Mouse (Mus musculus) myocyte (in vitro differentiated cells): ENCODE data around the gene Ugt1a1. TPM values are rescaled to one million over a fixed set of nuclear protein-coding genes. Genes with fewer than 3 reads are reported as not detected.

Experiments
- H3K27me3 ChIP-seq: one replicate; pipeline ENCODE4 v1.6.1; 2011; ENCODE audit not compliant: control insufficient read depth, insufficient read depth, insufficient read length
- H3K36me3 ChIP-seq: one replicate; pipeline ENCODE4 v1.6.1; 2011; ENCODE audit not compliant: control insufficient read depth, insufficient read depth
- H3K4me2 ChIP-seq: one replicate; pipeline ENCODE4 v1.6.1; 2011; ENCODE audit warnings: low read depth, control low read depth
- H3K4me3 ChIP-seq: one replicate; pipeline ENCODE4 v1.5.1; 2011; ENCODE audit warnings: mild to moderate bottlenecking, control low read depth, moderate library complexity
- H3K79me2 ChIP-seq: one replicate; pipeline ENCODE4 v1.6.1; 2011; ENCODE audit not compliant: control insufficient read depth, insufficient read depth
- H3ac ChIP-seq: one replicate; pipeline ENCODE4 v1.6.1; 2011; ENCODE audit not compliant: control insufficient read depth, insufficient read length
- CEBPB ChIP-seq: IDR thresholded peaks from 2 replicates; pipeline ENCODE4 v1.6.1; 2011; ENCODE audit warnings: mild to moderate bottlenecking, moderate library complexity; ENCODE audit not compliant: poor library complexity, insufficient read depth, severe bottlenecking
- E2F4 ChIP-seq: IDR thresholded peaks from one replicate; pipeline ENCODE4 v1.6.1; 2011; ENCODE audit warnings: mild to moderate bottlenecking, control low read depth, moderate library complexity; ENCODE audit not compliant: insufficient read depth
- MAX ChIP-seq: IDR thresholded peaks from one replicate; pipeline ENCODE4 v1.6.1; 2011; ENCODE audit warnings: low read depth, mild to moderate bottlenecking, control low read depth
- MYOD1 ChIP-seq, 3 experiments: IDR thresholded peaks; one replicate each; pipeline ENCODE4 v1.6.1; 2011; ENCODE audit warnings: control low read depth in 2 of 3, low read depth in 2 of 3, mild to moderate bottlenecking in 2 of 3, moderate library complexity in 1 of 3; ENCODE audit not compliant: insufficient read length in 2 of 3, control insufficient read depth in 1 of 3
- MYOG ChIP-seq, 3 experiments: IDR thresholded peaks; one replicate each; pipeline ENCODE4 v1.6.1; 2011; ENCODE audit warnings: control low read depth in 2 of 3, low read depth in 2 of 3, mild to moderate bottlenecking in 2 of 3; ENCODE audit not compliant: insufficient read length in 2 of 3, control insufficient read depth in 1 of 3, insufficient read depth in 1 of 3
- POLR2A ChIP-seq: IDR thresholded peaks from one replicate; pipeline ENCODE4 v1.6.1; 2011; ENCODE audit warnings: low read depth, mild to moderate bottlenecking, control low read depth, moderate library complexity; ENCODE audit not compliant: insufficient read length
- POLR2AphosphoS2 ChIP-seq: IDR thresholded peaks from one replicate; pipeline ENCODE4 v1.6.1; 2011; ENCODE audit warnings: low read depth, control low read depth; ENCODE audit not compliant: insufficient read length
- REST ChIP-seq: IDR thresholded peaks from one replicate; pipeline ENCODE4 v1.6.1; 2011; ENCODE audit warnings: mild to moderate bottlenecking, control low read depth, moderate library complexity; ENCODE audit not compliant: insufficient read depth, insufficient read length
- SRF ChIP-seq: IDR thresholded peaks from one replicate; pipeline ENCODE4 v1.6.1; 2011; ENCODE audit warnings: low read depth; ENCODE audit not compliant: control insufficient read depth, insufficient read length
- TCF12 ChIP-seq: IDR thresholded peaks from one replicate; pipeline ENCODE4 v1.6.1; 2011; ENCODE audit warnings: mild to moderate bottlenecking, control low read depth; ENCODE audit not compliant: poor library complexity, insufficient read depth, severe bottlenecking
- TCF3 ChIP-seq: IDR thresholded peaks from one replicate; pipeline ENCODE4 v1.6.1; 2011; ENCODE audit warnings: low read depth, control low read depth; ENCODE audit not compliant: insufficient read length
- USF1 ChIP-seq: IDR thresholded peaks from one replicate; pipeline ENCODE4 v1.6.1; 2011; ENCODE audit warnings: low read depth, mild to moderate bottlenecking, control low read depth, moderate library complexity
- polyA plus RNA-seq: library from polyadenylated mRNA; unstranded; fragments of >200 nt; fragmentation: generic; extraction: Trizol; gene quantifications from one replicate; pipeline ENCODE4 v1.2.1, GENCODE M21; 2012; ENCODE audit warnings: missing spikeins

Gene Ugt1a1
- polyA plus RNA-seq, 1 experiment: not detected

DNA sequence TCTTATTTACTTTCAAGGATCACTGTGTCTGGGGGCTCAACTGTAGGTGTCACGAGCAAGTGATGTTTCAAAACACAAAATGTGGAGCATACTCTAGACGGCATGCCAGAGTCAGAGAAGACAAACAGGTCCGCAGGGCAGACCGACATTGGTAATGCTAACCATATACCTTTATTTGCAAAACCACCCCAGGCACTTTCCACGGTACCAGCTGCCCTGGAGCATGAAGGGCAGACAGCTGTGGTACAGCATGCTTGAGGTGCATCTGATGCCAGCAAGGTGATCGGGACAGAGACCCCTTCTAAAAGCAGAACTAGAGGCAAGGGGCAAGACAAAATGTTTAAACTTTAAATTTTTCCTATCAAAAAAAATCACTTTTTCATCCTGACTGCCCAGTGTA, 51.2 kb downstream of the Ugt1a1 start:
- no peaks in the 10 kb centered on the region for H3K79me2 ChIP-seq
- H3K27me3 ChIP-seq: no peaks in the 10 kb centered on the region
- TF ChIP-seq REST (no peak), USF1 (no peak), MYOD1 (IDR thresholded peaks at IDR 0.05; ENCODE audit: control insufficient read depth in 1 of 3, insufficient read length in 2 of 3, low read depth in 2 of 3) (no peak), CEBPB (no peak), E2F4 (no peak), TCF12 (no peak), TCF3 (no peak), POLR2A (no peak), SRF (no peak), POLR2AphosphoS2 (no peak), MAX (no peak), MYOG (IDR thresholded peaks at IDR 0.05; ENCODE audit: control insufficient read depth in 1 of 3, insufficient read depth in 1 of 3, insufficient read length in 2 of 3, low read depth in 2 of 3) (no peak)
- peaks cover 48% of the 10 kb centered on the region for H3K36me3 ChIP-seq
- no peak overlapping the region for H3K4me3 ChIP-seq
- no peak overlapping the region for H3K4me2 ChIP-seq
- H3ac ChIP-seq: no peak overlapping the region

DNA sequence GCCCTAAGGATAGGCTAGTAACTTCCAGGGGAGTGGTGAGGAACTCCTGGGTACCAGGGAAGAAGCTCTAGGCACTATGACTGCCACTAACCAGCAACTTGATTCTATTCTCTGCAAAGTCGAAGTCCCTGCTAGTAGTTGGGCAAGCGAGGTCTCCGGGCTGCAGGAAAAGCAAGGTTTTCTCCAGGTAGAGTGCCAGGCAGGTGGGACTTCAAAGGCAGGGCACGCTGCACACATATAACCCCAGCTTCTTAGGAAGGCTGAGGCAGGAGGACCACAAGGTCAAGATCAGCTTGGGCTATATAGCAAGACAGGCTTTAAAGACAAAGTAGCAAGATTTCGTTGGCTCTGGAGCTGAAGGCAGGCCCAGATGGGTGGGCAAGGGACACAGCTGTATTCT, 52.0 kb downstream of the Ugt1a1 start:
- H3K4me3 ChIP-seq: no peak overlapping the region
- no peaks in the 10 kb centered on the region for H3K79me2 ChIP-seq
- TF ChIP-seq CEBPB: no peak
- TF ChIP-seq USF1: no peak
- H3K27me3 ChIP-seq: no peaks in the 10 kb centered on the region
- H3K4me2 ChIP-seq: no peak overlapping the region
- H3K36me3 ChIP-seq: peaks cover 54% of the 10 kb centered on the region
- H3ac ChIP-seq: no peak overlapping the region

DNA sequence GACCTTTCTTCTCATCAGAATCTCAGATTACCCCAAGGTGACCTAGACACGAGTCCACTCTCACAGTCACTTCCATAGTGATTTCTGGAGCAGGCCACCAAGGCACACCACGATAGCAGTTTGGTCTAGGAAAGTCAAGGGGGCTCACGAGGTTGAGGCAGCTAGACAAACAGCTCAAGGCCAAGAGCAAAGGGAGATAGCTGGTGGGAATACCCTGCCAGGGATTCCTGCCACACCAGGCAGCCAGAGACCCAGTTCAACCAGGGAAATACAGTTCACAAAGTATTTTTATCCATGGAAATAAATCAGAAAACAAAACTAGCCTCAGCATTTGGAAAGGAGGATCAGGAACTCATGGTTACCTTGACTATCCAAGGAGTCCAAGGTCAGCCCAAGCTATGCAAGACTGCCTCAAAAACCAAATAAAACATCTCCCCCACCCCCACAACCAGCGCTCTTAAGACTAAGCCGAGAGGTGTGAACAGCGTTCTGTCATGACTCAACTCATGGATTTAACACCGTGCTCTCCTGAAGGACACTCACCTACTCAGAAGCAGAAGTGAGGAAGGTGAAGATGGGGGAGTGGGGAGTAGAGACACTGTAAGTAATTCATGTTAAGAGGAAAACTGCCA, 52.6 kb downstream of the Ugt1a1 start:
- no peak overlapping the region for H3K4me3 ChIP-seq
- H3K27me3 ChIP-seq: no peaks in the 10 kb centered on the region
- H3K79me2 ChIP-seq: no peaks in the 10 kb centered on the region
- H3K36me3 ChIP-seq: peaks cover 60% of the 10 kb centered on the region
- H3ac ChIP-seq: no peak overlapping the region
- no peak overlapping the region for H3K4me2 ChIP-seq
- TF ChIP-seq MAX (no peak), CEBPB (no peak), POLR2A (no peak), SRF (no peak), TCF3 (no peak), TCF12 (no peak), MYOG (IDR thresholded peaks at IDR 0.05; ENCODE audit: control insufficient read depth in 1 of 3, insufficient read depth in 1 of 3, insufficient read length in 2 of 3, low read depth in 2 of 3) (no peak), MYOD1 (IDR thresholded peaks at IDR 0.05; ENCODE audit: control insufficient read depth in 1 of 3, insufficient read length in 2 of 3, low read depth in 2 of 3) (no peak), POLR2AphosphoS2 (no peak), E2F4 (no peak), USF1 (no peak), REST (no peak)

DNA sequence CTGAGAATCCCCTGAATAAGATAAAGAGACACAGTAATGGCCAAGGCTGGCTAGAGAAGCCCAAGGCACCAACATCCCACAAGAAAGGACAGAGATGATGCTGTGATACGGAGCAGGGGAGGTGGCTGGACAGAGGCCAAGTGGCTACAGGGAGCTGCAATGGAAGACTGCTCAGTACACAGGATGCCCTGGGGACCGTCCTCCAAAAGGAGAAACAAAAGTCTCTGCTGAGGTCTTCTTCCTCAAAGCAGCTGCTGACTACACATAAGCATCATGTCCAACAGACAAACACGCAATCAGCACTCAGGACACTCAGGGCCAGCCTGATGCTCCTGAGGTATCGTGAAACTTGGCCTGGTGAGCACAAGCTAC, 53.1 kb downstream of the Ugt1a1 start:
- H3K4me3 ChIP-seq: no peak overlapping the region
- H3K36me3 ChIP-seq: peaks cover 65% of the 10 kb centered on the region
- H3K79me2 ChIP-seq: no peaks in the 10 kb centered on the region
- TF ChIP-seq MYOD1 (IDR thresholded peaks at IDR 0.05; ENCODE audit: control insufficient read depth in 1 of 3, insufficient read length in 2 of 3, low read depth in 2 of 3) (no peak), E2F4 (no peak), MAX (no peak), TCF3 (no peak), TCF12 (no peak), SRF (no peak), POLR2A (no peak), MYOG (IDR thresholded peaks at IDR 0.05; ENCODE audit: control insufficient read depth in 1 of 3, insufficient read depth in 1 of 3, insufficient read length in 2 of 3, low read depth in 2 of 3) (no peak), USF1 (no peak), REST (no peak), POLR2AphosphoS2 (no peak), CEBPB (no peak)
- H3K4me2 ChIP-seq: no peak overlapping the region
- no peaks in the 10 kb centered on the region for H3K27me3 ChIP-seq
- no peak overlapping the region for H3ac ChIP-seq

DNA sequence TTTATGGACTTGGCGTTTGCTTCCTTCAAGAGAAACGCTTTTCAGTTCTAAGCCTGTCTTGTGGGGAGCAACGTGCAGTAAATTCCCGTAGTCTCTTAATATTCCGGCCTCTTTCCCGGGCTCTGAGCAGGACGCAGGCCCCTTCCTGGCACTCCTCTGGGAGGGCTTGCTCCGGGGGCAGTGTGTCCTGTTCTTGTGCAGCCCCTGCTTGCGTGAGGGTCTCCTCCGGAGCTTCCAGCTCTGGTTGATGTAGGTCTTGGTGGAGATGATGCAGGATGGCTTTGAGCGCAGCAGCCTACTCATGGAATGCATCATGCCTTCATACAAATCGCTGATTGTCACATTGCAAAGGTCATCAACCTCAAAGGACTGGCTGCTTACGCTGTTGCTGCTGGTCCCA, 54.4 kb downstream of the Ugt1a1 start:
- Histone ChIP-seq H3K4me3 (no peak overlapping the region), H3ac (no peak overlapping the region), H3K27me3 (no peaks in the 10 kb centered on the region), H3K79me2 (no peaks in the 10 kb centered on the region), H3K36me3 (peaks cover 66% of the 10 kb centered on the region), H3K4me2 (no peak overlapping the region)
- TF ChIP-seq MYOG (IDR thresholded peaks at IDR 0.05; ENCODE audit: control insufficient read depth in 1 of 3, insufficient read depth in 1 of 3, insufficient read length in 2 of 3, low read depth in 2 of 3) (no peak), MAX (no peak), E2F4 (no peak), POLR2A (no peak)
